Mouse (Mus musculus): ENCODE data around the gene C730034F03Rik.

Gene C730034F03Rik

DNA sequence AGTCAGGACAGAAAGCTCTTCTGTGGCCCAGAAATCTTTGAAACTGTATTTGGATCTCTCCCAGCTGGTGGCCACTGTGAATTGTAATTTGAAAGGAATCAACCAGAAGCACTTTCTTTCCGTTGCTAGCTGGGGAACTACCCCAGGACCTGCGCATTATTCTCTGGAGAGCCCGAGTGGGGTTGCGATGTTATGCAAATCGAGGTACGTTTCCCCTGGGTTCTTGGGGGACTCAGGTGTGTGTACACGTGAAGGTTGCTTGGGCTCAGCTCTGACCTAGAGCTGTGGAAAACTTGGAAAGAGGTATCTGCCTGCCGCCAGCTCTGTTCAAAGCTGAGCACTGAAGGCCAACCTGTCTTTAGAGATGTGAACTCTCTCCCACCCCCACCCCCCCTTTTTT, 48.4 kb downstream of the C730034F03Rik start:
- ChIA-PET POLR2A (interaction anchor here in 3 of 4 experiments (0.6 to 2.9 kb wide), 21 partner anchors 9 to 727 kb away, joined by 3 to 12 read pairs (median 3); partner anchors contain the start of genes Chkb (in 2 of the 3), Cpt1b (in 2 of the 3), Gm44502 (in 2 of the 3) and C730034F03Rik (in 1 of the 3)), CTCF (interaction anchor here in 3 of 4 experiments (0.5 to 1.2 kb wide), 6 partner anchors 25 to 610 kb away, joined by 3 to 9 read pairs (median 4); partner anchors contain the start of genes C730034F03Rik (in 1 of the 3), Chkb (in 1 of the 3), Gm44502 (in 1 of the 3) and Sco2 (in 1 of the 3))

DNA sequence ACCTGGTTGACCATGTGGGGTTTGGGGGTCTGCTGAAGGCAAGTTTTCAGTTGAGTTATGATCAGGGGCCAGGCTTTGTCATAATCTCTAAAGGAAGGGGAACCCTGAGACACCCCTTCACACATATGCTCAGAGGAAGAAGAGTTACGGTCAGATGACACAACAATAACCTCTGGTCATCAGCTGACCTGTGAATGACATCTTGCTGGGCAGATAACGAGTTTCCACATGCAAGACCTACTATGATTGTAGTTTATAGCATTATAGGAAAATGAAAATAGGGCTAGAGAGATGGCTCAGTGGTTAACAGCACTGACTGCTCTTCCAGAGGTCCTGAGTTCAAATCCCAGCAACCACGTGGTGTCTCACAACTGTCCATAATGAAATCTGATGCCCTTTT, 49.2 kb downstream of the C730034F03Rik start:
- CTCF ChIA-PET, result interaction anchor here in 1 of 4 experiments (1.2 kb wide), 1 partner anchor 25 kb away, joined by 3 read pairs; no protein-coding TSS in a partner anchor
- POLR2A ChIA-PET, result interaction anchor here in 1 of 4 experiments (1.2 to 2.9 kb wide), 2 partner anchors 10 to 50 kb away, joined by 3 to 12 read pairs; no protein-coding TSS in a partner anchor
